In genomic region chr8:126473802-126474298, GRCm38 (mm10) we compare ENCODE assay signal across 8 mouse cellular contexts. TPM values are rescaled to one million over a fixed set of nuclear protein-coding genes. Genes with fewer than 3 reads are reported as not detected.
DNase-seq lines count a peak whose midpoint lies in the region; ATAC-seq and TF ChIP-seq lines count a peak whose summit lies in the region.

No protein-coding gene starts in this region.

- no peak for TF ChIP-seq CTCF in small intestine, adult 2 months (IDR thresholded peaks at IDR 0.05; ENCODE audit: extremely low read depth, insufficient read length, insufficient replicate concordance, low read depth, low read length)

- peaks cover 20% of the 10 kb centered on the region; the same call in 1 of the 2 replicates for H3K36me3 ChIP-seq in limb, embryonic 12.5 days
- H3K36me3 ChIP-seq in small intestine, adult 2 months (ENCODE audit: control insufficient read depth, insufficient read depth, low read length), result peaks cover 7% of the 10 kb centered on the region

- TF ChIP-seq POLR2A in small intestine, adult 2 months (IDR thresholded peaks at IDR 0.05; ENCODE audit: low read depth, low read length), result no peak

- H3K4me3 ChIP-seq in limb, embryonic 12.5 days (replicated peaks), result peak overlapping the region; percentile 89
- H3K4me3 ChIP-seq in small intestine, adult 2 months (ENCODE audit: low read depth, low read length), result peak overlapping the region; percentile 89

- no peaks in the 10 kb centered on the region for H3K9me3 ChIP-seq in limb, embryonic 12.5 days

- H3K27ac ChIP-seq in limb, embryonic 12.5 days, result no peak overlapping the region
- H3K27ac ChIP-seq in small intestine, adult 2 months (ENCODE audit: insufficient read depth, low read depth, low read length), result no peak overlapping the region

- peaks cover 16% of the 10 kb centered on the region for H3K27me3 ChIP-seq in limb, embryonic 12.5 days
- no peaks in the 10 kb centered on the region for H3K27me3 ChIP-seq in small intestine, adult 2 months (ENCODE audit: control insufficient read depth, insufficient read depth, low read length)

- peak overlapping the region; percentile 89 for H3K4me2 ChIP-seq in limb, embryonic 12.5 days

- H3K4me1 ChIP-seq in limb, embryonic 12.5 days (replicated peaks), result peaks cover 18% of the 10 kb centered on the region
- peaks cover 4% of the 10 kb centered on the region; the same call in 1 of the 2 replicates for H3K4me1 ChIP-seq in small intestine, adult 2 months (ENCODE audit: control insufficient read depth, insufficient read depth, insufficient read length, low read length)

- DNase-seq in embryo, embryonic 10.5 days (ENCODE audit: low spot score), result peak; percentile 54
- DNase-seq in embryo, embryonic 9.5 days (ENCODE audit: extremely low spot score), result no peak
- DNase-seq in 3T3-L1 (ENCODE audit: low read depth, low spot score), result peak; percentile 25
- DNase-seq in right cerebral cortex, adult 18-20 months, result no peak
- DNase-seq in frontal cortex, postnatal 14 days (ENCODE audit: low spot score in 2 of 2), result no peak

- peak overlapping the region; percentile 75 for H3K9ac ChIP-seq in limb, embryonic 12.5 days (replicated peaks)

- 0 out of 2 replicates have a peak, but pooled peaks have one; percentile 33 for ATAC-seq in erythroblast, adult 5-6 weeks (replicated peaks; ENCODE audit: low FRiP score, poor library complexity, severe bottlenecking)
- no peak for ATAC-seq in limb, embryonic 12.5 days (ENCODE audit: insufficient number of reproducible peaks, insufficient read depth, low FRiP score, low TSS enrichment, low read depth)

- WGBS in limb, embryonic 12.5 days, result 15% methylated on average over 16 of the region's 16 CpGs
- 6% methylated on average over 16 of the region's 16 CpGs for WGBS in small intestine, adult 2 months

RNA-seq across cellular contexts. Expression of gene Tarbp1, which starts 1.0 kb away (rescaled TPM):
- total RNA-seq in erythroblast, adult 5-6 weeks (2015; ENCODE audit: low replicate concordance), result 0.84 and 3.1 TPM in 2 replicates
- 0.98 and 1.4 TPM in 2 replicates for total RNA-seq in erythroblast, adult 5-6 weeks (2017; ENCODE audit: low replicate concordance)
- polyA plus RNA-seq in limb, embryonic 12.5 days (2016; fragmentation: Nextera tagmentation; extraction: Ambion mirVana), result 3.5 and 3.6 TPM in 2 replicates
- 1.3 and 1.7 TPM in 2 replicates for polyA plus RNA-seq in small intestine, adult 2 months (2012; rRNA removed)

RNA-seq across cellular contexts. Expression of gene Coa6, which starts 51.5 kb away (rescaled TPM):
- total RNA-seq in erythroblast, adult 5-6 weeks (2015; ENCODE audit: low replicate concordance), result 8.6 TPM in 1 of 2 replicates, not detected in the other
- total RNA-seq in erythroblast, adult 5-6 weeks (2017; ENCODE audit: low replicate concordance), result 2.9 and 8.1 TPM in 2 replicates
- 48.0 and 49.2 TPM in 2 replicates for polyA plus RNA-seq in limb, embryonic 12.5 days (2016; fragmentation: Nextera tagmentation; extraction: Ambion mirVana)
- 50.2 and 60.6 TPM in 2 replicates for polyA plus RNA-seq in small intestine, adult 2 months (2012; rRNA removed)

Comparison
In these comparisons a context has a peak if more than half of its experiments do, and no peak if none do; other contexts are left out.
1. DNase-seq: peak in embryo, embryonic 10.5 days (single experiment) and 3T3-L1 (single experiment); none in embryo, embryonic 9.5 days (single experiment), right cerebral cortex, adult 18-20 months (single experiment) and frontal cortex, postnatal 14 days (0 of 2).